Mouse (Mus musculus) gonadal fat pad, adult 2 months (tissue): ENCODE measurements around the gene Rab24. TPM values are rescaled to one million over a fixed set of nuclear protein-coding genes. Genes with fewer than 3 reads are reported as not detected.
A peak's percentile ranks its signal among the peaks of the same experiment; 100 is the strongest.

ENCODE experiments used
- DNase-seq: peaks from one replicate; pipeline ENCODE4 v3.0.0-alpha.2; 2012; ENCODE audit warnings: low read depth
- polyA plus RNA-seq: library from polyadenylated mRNA; depleted of rRNA; stranded (reverse); fragments of >200 nt; gene quantifications from 2 replicates; pipeline ENCODE4 v1.2.3, GENCODE M21; 2012; rRNA removed

Gene Rab24
- polyA plus RNA-seq, 1 experiment: 82.7 TPM

- DNase-seq: no peak
Measured at GRCm38 (mm10) chr13:55329109-55329682, 7.5 kb upstream of the Rab24 start.

GRCm38 (mm10) chr13:55328641-55329040 lies 6.9 kb upstream of the Rab24 start:
- DNase-seq: no peak

DNA sequence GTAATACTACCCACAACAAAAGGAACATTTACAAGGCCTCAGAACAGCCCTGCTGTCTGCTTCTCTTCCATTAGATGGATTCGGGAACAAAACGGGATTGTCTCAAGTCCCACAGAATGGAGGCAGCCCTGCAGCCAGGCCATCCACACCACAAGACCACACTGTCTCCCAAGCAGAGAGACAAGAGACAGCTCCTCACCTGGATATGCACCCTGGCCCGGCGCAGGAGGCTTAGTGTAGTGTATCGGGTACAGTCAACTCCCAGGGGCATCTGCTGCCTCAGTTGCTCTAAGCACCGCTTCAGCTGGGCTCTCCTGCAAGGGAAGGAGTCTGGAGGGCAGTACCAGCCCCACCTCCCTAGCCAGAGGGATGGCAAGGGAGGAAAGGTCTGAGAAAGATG lies 6.4 kb upstream of the Rab24 start:
- DNase-seq: no peak

DNA sequence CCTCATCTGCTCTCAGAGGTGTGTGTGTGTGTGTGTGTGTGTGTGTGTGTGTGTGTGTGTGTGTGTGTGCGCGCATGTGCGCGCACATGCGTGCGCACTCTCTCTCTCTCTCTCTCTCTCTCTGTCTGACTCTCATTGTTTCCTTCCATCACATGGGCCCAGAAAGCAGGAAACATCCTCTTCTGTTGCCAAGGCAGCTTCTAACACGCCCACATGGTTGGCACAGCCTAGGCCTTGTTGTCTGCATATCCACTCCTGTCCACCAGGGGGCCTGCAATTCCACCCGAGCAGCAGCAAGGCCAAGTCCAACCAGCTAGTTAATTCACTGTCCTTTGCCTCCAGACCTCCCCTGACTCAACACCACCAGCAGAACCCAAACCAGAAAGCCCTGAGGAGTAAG lies 5.9 kb upstream of the Rab24 start:
- DNase-seq: peak; percentile 69

DNA sequence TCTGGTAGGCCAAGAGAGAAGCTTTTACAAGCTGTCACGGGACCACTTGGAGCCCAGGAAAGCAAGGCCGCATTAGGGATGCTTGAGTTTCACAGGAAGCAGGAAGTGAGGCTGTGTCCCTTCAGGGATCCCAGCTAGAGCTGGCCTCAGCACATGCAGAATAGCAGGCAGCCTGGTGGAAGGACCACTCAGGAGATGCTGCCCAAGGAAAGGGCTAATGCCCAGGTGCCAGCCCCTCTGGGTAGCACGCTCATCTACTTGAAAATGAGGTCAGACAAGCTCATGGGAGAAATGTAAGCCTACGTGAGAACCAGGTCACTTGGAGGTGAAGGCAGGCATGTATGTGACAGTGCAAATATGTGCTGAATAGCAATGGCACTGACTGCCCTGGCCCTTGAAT lies 5.4 kb upstream of the Rab24 start:
- no peak for DNase-seq

DNA sequence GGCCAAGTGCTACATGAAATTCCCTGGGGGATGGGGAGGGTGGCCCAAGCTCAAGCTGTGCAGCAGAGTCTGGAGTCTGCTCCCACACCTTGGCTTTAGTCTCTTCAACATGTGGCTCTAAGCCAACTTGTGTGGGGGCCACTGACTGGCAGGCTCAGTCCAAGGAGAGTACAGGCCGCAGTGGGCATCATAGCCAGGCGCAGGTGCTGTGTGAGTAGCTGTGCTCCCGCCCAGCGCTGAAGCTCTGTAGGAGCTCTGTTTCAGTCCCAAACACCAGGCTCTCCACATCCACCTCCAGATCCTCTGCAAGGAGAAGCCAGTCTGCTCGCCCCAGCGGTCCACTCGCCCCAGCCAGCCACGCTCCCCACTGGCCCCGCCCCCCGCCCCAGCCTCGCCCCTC lies 3.9 kb upstream of the Rab24 start:
- DNase-seq: no peak

- DNase-seq: no peak
Measured at GRCm38 (mm10) chr13:55322130-55322825, 532 bp upstream of the Rab24 start.

- no peak for DNase-seq
Measured at GRCm38 (mm10) chr13:55319931-55320533, 1.7 kb downstream of the Rab24 start, which contains the start of gene Prelid1. TSS of gene Prelid1 (plus strand) at chr13:55320500.

- no peak for DNase-seq
Measured at GRCm38 (mm10) chr13:55318351-55318750, 3.4 kb downstream of the Rab24 start.

DNA sequence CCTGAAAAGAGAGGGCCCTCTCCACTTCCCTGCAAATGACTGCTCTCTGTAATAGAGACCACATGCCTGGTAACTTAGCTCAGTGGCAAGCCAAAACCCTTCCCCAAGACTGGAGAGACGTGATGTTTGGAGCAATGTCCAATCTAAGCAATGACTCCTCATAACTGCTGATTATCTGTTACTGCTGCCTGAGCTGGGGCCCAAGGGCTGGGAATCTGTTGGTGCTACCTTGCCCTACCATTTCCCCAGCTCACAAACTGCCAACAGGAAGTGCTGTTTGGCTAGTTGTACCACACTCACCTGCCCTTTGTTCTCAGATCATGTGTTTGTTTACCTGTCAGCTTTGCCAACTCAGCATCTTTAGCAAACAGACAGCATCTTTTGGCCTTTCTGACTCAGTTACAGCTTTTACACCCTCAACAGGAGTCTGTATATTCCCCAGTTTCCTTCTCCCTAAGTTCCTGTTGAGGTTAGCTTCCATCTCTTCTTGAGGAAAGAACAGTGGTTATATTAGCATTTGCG lies 6.8 kb downstream of the Rab24 start:
- DNase-seq: no peak

GRCm38 (mm10) chr13:55313051-55313450 lies 8.7 kb downstream of the Rab24 start:
- DNase-seq: no peak

- DNase-seq: no peak
Measured at GRCm38 (mm10) chr13:55312028-55312630, 9.6 kb downstream of the Rab24 start.

- DNase-seq: no peak
Measured at GRCm38 (mm10) chr13:55300913-55301312, 20.8 kb downstream of the Rab24 start.

GRCm38 (mm10) chr13:55296760-55297159 lies 25.0 kb downstream of the Rab24 start:
- no peak for DNase-seq

DNA sequence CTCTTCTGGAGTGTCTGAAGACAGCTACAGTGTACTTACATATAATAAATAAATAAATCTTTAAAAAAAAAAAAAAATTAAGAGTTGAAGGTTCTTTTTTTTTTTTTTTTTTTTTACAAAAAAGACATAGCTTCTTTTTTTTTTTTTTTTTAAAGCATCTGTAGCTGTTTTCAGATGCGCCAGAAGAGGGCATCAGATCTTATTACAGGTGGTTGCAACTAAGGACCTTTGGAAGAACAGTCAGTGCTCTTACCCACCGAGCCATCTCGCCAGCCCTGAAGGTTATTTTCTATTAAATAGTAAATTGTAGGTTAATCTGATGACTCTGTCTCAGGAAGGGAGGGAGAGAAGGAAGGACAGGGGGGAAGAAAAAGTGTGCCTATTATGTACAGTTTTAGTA lies 32.9 kb downstream of the Rab24 start:
- DNase-seq: no peak

- no peak for DNase-seq
Measured at GRCm38 (mm10) chr13:55277646-55278045, 44.1 kb downstream of the Rab24 start.

DNA sequence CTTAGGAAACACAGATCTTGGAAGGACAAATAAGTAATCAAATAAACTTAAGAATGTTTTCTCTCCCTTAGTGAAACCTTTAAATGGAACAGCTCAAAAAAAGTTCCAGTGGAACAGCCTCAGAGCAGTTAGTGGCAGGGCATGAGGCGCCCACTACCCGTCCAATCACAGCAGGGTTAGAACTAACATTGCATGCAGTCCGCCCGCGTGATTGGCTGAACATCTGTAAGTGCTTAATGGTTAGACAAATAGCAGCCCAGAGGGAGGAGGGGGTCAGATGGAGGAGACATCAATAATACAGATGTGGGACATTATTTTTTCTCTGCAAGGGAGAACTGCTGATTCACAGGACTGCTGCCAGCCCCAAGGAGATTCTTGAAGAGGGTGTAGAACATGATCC lies 44.5 kb downstream of the Rab24 start:
- DNase-seq: no peak

Other genes starting within 250 kb of the Rab24 start
- gene Uimc1, start 221.6 kb downstream of the Rab24 start, polyA plus RNA-seq: 9.7 and 10.7 TPM in 2 replicates
- 19.0 and 20.9 TPM in 2 replicates for gene Zfp346, start 216.6 kb downstream of the Rab24 start, polyA plus RNA-seq
- gene Gm17617, start 188.4 kb downstream of the Rab24 start, polyA plus RNA-seq: not detected in 2 replicates
- gene Fgfr4, start 169.3 kb downstream of the Rab24 start, polyA plus RNA-seq: 4.3 and 6.0 TPM in 2 replicates
- gene Nsd1, start 112.2 kb downstream of the Rab24 start, polyA plus RNA-seq: 23.1 and 26.3 TPM in 2 replicates
- 245 and 271 TPM in 2 replicates for gene Prelid1, start 1.4 kb downstream of the Rab24 start, polyA plus RNA-seq
- gene Mxd3, start 7.9 kb upstream of the Rab24 start, polyA plus RNA-seq: 1.3 and 2.2 TPM in 2 replicates
- 319 and 353 TPM in 2 replicates for gene Lman2, start 40.8 kb upstream of the Rab24 start, polyA plus RNA-seq
- 2.4 and 2.8 TPM in 2 replicates for gene Rgs14, start 47.8 kb upstream of the Rab24 start, polyA plus RNA-seq
- gene Slc34a1, start 76.2 kb upstream of the Rab24 start, polyA plus RNA-seq: 0.34 and 0.91 TPM in 2 replicates
- gene Pfn3, start 93.3 kb upstream of the Rab24 start, polyA plus RNA-seq: 0.26 and 0.49 TPM in 2 replicates
- gene F12, start 104.8 kb upstream of the Rab24 start, polyA plus RNA-seq: 0.12 and 0.55 TPM in 2 replicates
- gene Grk6, start 123.1 kb upstream of the Rab24 start, polyA plus RNA-seq: 36.1 and 44.1 TPM in 2 replicates
- 1.9 and 3.4 TPM in 2 replicates for gene Prr7, start 142.3 kb upstream of the Rab24 start, polyA plus RNA-seq
- 20.5 and 24.4 TPM in 2 replicates for gene Dbn1, start 166.2 kb upstream of the Rab24 start, polyA plus RNA-seq
- 79.3 and 81.5 TPM in 2 replicates for gene Pdlim7, start 191.7 kb upstream of the Rab24 start, polyA plus RNA-seq
- gene Dok3, start 207.3 kb upstream of the Rab24 start, polyA plus RNA-seq: 5.5 and 6.7 TPM in 2 replicates
- gene Ddx41, start 214.7 kb upstream of the Rab24 start, polyA plus RNA-seq: 52.7 and 53.6 TPM in 2 replicates
- 51.3 and 57.7 TPM in 2 replicates for gene Fam193b, start 249.2 kb upstream of the Rab24 start, polyA plus RNA-seq